Mouse (Mus musculus) ovary, postnatal 14 days (tissue): ENCODE measurements around the gene L1cam.

Experiments used
- DNase-seq: peaks from one replicate; pipeline ENCODE4 v3.0.0; 2022; ENCODE audit warnings: low spot score

Gene L1cam

DNA sequence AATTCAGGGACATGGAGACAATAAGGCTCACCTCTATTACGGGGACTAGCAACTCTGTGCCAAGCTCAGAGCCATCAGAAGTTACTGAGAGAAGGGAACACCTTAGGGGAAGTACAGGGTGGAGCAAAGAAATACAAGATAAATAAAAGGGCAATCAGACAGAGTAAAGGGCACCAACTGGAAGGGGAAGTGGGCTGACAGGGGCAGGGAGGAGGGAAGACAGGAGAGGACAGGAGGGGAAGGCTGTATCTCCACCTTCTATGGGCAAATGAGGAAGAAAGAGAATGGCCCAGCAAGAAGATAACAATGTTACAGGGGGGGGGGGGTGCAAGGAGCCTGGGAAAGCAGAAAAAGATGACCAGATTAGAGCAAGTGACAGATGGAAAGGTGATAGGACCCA is 18.9 kb downstream of the L1cam start:
- DNase-seq = no peak

DNA sequence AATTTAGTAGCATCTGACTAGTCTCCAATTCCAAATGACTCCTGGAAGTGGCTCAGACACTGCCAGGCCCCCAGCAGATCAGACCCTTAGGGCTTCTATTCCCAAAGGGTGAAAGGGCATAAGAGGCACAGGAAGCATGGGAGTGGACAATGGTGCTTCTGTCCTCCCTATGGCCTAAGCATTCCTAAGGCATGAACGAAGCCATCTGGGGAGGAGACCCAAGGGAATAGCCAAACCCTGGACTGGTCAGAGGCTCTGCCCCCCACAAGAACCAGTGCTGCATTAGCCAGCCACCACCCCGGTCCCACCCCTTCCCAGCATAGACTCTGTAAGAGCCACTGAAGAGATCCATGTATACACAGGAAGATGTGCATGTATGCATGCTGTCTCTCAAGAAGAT is 20.0 kb downstream of the L1cam start:
- DNase-seq = no peak

DNA sequence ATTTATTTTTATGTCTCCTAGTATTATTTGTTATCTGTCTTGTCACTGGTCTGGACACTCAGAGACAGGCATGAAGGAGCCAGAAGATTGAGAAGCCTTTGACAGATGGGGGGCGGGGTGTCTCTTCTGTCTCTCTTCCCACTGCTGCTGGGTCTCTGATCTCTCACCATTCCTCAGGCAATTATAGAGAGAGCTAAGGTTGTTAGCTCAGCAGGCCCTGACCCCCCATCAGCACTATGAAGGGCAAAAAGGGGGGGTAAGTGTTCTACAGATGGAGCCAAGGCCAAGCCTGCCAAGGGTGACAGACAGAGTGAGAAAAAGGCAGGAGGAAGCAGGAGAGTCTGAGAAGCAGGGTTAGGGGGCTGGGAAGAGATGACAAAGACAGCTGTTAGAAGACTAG is 23.9 kb downstream of the L1cam start:
- no peak for DNase-seq

DNA sequence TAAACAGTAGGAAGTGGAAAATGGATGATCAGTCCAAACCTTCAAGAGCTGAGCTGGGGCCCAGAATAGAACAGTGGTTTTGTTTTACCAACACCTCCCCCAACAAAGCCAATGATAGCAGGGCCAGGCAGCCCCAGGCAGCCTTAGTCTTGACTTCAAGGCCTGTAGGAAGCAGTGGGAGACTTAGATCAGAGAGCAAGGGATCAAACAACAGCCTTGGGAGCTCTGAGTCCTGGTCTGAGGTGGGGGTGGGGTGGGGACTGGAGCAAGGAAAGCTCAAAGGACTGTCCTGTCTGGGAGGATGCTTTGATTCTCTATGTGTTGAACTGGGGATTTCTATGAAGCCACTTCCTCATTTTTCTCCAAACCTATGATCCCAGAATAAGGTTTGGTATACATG is 24.4 kb downstream of the L1cam start:
- no peak for DNase-seq

DNA sequence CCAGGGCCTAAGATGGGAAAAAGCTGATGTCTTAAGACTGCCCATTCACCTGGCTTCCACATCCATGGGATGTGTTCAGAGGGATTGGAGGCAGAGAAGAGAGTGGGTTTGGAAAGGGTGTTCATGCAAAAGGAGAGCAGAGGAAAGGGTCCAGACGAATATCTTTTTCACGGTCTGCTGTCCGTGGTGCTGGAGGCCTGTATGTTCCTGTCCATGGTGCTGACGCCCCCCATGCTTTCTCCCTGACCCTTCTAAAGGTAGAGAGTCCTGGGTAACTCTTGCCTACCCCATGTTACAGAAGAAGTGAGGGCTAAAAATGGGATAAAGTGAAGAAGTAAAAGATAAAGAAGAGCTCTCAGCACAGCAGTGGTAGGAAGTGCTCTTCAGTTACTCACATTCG is 26.6 kb downstream of the L1cam start:
- peak; percentile 16 for DNase-seq

DNA sequence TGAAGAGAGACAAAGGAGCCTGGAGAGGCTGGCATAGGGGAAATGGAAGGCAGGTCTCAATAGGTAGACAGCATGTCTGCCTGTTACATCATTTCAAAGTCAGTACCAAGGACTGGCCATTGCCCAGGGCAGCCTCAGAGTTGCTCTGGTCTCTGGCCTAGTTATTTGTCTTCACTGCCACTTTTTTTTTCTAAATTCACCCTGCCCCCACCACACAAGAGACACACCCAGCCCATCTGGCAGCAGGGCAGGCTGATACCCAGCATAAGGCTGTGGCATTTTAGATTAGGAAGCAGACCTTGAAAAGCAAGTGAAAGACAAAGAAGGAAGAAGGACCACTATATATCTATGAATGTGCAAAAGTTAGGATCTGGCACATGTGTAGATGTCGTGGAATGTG is 28.1 kb downstream of the L1cam start:
- DNase-seq = no peak

DNA sequence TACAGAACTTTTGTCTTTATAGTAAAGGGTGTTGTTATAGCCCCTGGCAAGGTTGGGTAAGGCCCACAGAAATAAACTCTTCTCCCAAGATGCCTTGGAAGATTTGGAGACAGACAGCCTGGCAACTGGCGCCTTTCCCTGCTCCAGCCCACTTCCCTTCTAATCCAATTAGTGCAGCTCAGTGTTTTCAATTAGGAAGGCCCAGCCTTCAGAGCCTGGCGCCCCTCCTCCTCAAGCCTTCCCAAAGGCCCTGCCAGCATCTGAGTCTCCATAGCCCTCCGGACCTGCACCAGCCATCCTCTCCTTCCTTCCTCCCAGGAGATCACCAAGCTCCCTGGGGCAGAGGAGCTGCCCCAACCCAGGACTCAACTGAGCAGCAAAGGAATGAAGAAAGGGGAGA is 28.6 kb downstream of the L1cam start:
- no peak for DNase-seq

DNA sequence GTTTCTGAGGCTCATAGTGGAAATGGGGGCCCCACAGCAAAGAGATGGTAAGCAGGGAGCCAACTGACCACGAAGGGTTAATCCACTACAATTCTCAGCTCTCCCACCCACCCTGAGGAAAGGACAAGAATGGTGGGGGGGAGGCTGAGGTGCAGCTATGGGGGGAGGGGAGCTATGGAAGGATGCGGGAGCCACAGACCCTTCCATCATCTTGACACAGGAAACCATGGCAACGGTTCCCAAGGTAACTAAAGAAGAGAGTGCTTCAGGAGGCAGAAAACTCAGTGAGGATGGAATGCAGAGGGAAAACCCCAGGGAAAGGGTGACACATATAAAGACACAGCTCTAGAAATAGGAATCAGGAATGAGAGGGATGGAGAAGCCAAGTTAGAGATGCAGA is 31.2 kb downstream of the L1cam start:
- DNase-seq = no peak

DNA sequence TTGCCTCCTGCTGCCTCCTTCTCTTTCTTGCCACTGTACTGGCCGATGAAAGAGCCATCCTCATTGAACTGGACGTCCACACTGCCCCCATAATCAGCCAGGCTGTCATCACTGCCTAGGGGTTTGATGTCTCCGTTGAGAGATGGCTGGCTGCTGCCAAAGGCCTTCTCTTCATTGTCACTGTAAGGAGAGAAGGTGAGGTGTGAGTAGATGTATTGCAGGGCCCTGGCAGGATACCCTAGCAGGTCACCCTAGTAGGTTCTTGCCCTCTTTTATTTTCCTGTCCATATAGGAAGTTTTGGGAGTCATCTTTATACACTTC is 40.9 kb downstream of the L1cam start:
- DNase-seq = no peak

DNA sequence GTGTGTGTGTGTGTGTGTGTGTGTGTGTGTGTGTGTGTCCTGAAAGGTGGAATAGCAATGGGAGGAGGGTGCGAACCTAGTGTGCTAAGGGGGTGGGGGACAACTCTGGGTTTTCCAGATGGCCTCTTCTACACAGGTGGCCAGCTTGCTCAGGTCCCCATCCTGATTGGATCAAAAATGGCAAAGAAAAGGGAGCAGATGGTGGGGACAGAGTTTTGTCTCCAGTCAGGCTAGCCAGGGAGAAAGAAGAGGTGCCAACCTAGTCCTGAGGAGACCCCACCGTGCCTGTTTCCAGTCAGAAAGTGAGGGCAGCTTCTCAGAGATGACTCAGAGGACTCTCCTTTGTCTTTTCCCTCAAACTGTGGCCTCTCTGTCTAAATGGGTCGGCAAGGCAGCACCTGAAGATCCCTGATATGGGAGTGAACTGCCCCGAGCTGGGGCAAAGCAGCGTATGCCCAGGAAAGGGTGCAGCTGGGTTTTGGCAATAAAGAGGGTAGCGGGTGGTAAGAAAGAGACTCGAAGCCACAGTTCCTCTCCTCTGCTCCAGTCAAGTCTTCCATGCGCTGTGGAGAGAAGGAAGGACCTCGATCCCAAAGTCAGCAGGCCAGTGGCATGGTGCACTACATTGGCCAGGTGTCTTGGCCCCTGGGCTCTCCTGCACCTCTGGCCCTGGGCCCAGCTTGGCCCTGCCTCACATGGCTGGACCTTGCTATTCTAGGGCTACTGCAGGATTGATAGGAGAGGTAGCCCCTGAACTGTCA is 41.4 kb downstream of the L1cam start:
- DNase-seq = no peak

DNA sequence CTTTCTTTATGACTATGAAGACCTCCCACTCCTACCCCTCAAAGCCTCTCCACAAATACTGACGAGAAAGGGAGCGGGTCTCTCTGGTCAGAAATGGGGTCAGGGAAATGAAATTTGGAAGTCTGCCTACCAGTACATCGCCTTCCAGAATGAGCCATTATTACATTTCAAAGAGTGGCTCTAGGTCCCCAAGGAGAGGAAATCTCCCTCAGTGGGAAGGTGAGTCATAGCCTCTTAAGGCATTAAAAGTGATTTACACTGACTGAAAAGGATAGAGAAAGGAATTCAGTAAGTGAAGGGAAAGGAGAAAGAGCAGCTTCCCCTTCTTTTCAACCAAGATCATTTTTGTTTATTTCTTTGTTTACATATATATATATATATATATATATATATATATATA is 59.2 kb downstream of the L1cam start:
- no peak for DNase-seq

DNA sequence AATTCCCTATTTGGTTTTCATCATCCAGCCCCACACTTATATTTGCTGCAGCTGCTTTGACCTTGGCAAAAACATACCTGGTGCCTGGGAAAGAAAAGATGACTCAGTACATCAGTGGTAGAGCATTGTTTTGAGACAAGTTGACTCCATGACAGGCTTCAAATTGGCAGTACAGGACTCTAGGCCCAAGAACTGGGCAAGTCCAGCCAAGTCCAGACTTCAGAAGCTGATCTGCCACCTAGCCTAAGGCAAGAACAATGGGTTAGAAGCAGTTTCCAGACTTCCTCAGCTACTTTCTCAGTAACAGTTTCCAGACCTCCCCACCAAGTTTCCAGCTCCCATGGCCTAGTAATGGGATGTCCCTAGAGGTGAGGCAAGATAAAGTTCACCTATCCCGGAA is 60.2 kb downstream of the L1cam start:
- no peak for DNase-seq

DNA sequence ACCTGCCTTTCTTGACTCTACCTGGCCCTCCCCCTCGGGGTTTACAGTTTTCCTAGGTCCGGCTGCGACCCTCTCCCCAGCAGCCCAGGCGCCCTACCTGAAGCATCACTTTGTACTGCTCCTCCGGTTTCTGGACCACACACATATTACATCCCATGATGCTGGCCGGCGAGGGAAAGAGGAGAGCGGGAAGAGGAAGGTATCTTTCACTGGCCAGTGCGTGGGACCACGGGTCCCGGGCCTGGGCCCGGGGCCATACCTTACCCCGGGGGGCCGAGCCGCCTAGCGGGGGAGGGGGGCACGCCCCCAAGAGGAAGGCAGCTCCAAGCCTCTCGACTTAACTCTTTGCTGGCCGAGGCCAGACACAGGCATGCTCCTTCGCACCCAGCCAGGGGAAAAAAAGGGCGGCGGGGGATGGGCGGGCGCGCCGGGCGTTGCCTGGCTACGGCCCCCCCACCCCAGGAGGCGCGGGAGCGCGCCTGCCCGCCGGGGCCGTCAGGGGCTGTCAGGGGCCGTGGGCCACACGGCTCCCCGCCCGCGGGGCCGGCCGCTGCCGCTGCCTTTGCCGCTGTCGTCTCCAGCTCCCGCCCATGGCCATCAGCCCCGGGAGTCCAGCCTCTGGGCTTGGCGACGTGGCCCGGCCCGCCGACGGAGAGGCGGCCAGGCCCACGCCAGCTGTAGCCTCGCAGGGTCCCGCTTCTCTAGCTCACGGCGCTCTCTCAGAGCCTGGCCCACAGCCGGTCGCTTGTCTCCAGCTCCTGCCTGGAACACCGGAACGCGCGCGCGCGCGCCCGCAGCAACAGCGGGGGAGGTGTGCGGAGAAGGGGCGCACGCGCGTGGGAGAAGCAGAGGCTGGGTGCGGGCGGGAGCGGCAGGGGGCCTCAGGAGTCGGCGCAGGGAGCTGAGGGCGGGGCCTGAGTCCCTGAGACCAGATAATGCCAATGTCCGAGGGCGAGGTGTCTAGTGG is 71.4 kb downstream of the L1cam start, which contains the start of gene Pdzd4:
Gene Pdzd4 (minus strand): TSS at position 785 of the 967 bp plus-strand sequence.
- peak; percentile 18 for DNase-seq

DNA sequence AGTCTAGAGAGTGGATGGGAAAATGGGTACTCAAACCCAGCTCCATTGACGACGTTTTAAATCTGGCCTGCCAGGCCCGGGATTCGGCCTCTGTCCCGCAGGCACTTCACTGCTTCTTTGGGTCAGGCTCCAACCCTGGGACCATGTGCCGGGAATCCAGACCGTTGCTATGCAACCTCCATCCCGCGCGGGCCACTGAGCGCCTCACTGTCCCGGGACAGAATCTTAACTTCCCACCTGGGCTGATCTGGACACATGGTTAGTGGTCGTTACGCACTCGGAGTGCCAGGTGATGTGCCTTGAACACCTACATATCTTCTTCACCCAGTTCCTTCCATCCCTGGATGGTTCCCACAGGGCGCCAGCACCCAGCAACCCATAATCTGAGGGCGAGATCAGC is 72.2 kb downstream of the L1cam start:
- DNase-seq = no peak

DNA sequence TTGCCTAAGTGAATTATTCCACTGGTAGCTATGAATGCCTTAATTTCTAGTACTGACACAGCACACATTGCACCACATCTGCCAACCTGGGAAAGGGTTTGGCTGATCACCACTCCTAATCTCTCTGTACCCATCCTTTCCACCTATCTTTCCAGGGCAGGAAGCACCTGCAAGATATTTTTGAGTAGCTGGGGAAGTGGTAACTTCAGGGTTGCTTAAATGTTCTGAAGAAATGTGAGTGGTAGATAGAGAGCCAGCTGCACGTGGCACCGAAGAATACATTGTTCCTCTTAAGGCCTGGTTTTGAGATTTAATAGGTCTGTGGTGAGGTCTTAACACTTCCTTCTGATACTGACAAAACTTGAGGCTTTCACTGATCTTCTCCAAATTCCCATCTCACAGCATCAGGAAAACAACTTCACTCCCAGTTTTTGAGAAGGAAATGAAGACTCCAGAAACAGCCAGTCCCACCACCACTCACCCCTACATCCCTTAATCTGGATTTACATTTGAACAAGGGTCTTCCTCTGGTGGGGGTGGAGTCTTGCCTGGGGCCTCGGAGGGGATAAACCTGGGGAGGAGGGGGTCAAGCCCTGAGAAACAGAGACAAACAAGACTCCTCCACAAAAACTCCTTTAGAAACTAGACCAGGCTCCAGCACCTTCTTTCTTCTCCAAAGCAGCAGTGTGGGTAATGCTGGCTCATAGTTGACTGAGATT is 79.2 kb downstream of the L1cam start:
- DNase-seq = no peak

DNA sequence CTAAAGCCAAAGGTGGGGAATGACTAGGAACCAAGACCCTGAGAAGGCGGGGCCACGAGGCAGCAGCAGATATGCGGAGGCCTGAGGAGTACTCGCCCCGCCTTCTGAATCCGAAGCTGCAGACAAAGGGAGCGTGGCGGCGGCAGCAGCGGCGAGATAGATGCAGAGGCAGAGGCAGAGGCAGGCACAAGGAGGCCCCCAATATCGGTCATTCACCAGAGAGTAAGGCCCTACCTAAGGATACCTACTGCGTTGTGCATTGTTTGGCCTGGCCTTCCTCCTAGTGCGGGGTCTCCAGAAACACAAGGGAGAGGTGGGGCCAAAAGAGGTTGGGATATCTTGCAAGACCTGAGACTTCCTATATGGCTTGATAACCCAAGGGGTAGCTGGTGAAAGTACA is 80.8 kb downstream of the L1cam start:
- DNase-seq = no peak

DNA sequence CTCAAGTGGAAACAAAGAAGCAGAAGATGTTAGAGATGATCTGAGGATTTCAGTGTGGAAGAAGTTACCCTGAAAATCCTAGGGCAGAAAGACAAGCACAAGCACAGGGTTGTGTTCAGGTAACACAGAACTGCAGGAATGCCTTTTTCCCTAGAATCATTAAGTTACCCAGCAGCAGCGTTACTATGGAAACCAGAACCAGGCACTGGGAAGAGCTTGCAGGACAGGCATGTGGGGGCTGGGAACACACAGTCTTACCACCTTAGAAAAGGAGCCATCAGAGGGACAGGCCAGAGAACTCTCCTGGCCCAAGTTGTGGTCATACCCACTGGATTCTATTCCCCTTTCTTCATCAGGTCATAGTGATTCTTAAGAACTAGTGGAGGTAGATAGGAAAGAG is 90.1 kb downstream of the L1cam start:
- DNase-seq = no peak
